Mouse (Mus musculus) gonadal fat pad, adult 2 months (tissue): ENCODE data around the gene Vegfb. TPM values are rescaled to one million over a fixed set of nuclear protein-coding genes. Genes with fewer than 3 reads are reported as not detected.
"Not testable (repeated sequence)": the region's sequence is repeated elsewhere in the genome, so short reads cannot be mapped to it uniquely, and the experiment has no call there.

Experiments used
- DNase-seq: peaks from one replicate; pipeline ENCODE4 v3.0.0-alpha.2; 2012; ENCODE audit warnings: low read depth
- polyA plus RNA-seq: library from polyadenylated mRNA; depleted of rRNA; stranded (reverse); fragments of >200 nt; gene quantifications from 2 replicates; pipeline ENCODE4 v1.2.3, GENCODE M21; 2012

Gene Vegfb
- polyA plus RNA-seq, 1 experiment, result 62.4 TPM

GRCm38 (mm10) chr19:6992011-6992858 lies 4.8 kb upstream of the Vegfb start, which contains the start of gene Dnajc4:
Dnajc4 (minus strand) TSS chr19:6992572.
- peak; percentile 70 for DNase-seq

DNA sequence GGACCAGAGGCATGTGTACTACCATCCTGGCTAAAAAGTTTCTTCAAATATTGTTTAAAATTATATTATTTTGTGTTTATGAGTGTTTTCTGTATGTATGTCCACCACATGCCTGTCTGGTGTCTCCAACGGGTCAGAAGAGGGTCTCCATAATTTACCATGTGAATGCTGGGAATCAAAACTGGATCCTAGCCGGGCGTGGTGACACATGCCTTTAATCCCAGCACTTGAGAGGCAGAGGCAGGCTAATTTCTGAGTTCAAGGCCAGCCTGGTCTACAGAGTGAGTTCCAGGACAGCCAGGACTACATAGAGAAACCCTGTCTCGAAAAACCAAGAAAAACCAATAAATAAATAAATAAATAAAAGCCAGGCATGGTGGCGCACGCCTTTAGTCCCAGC lies 3.7 kb upstream of the Vegfb start:
- DNase-seq, result not testable (repeated sequence)

DNA sequence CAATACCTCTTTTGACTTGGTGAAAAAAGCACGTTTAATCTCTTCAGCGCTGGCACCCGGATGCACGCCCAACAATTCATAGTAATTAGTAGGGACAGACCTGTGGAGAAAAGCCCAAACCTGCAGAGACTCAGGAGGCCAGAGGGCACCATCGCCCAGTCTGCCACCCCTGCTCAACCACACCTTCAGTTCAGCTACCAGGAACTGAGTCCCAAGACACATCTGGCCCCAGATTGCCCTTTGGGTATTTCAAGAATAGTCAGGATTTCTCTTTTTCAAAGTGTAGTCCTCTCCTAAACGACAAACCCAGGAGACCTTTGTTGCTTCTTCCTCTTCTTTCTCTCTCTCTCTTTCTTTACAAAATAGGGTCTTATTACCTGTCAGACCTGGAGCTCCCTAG lies 3.3 kb upstream of the Vegfb start:
- DNase-seq, result no peak

GRCm38 (mm10) chr19:6989251-6989650 lies 1.8 kb upstream of the Vegfb start:
- no peak for DNase-seq

DNA sequence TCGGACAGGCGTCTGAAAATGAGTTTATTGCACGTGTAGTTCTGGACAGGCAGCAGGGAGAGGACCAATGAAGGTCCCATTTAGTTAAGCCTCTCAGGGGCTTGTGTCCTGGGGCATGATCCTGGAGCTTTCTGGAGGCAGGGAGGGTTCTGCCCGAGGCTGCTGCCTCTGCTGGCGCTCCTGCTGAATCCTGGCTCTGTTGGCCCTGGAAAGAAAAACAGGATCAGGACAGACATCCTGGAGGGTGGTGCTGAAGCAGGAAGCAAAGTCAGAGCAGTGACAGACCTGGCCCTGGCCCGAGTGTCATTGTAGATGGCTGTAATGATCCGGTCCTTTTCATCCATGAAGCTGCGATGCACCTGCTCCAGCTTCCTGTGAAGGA lies 444 bp upstream of the Vegfb start:
- DNase-seq, result no peak

- no peak for DNase-seq
Measured at GRCm38 (mm10) chr19:6985951-6986708, 1.3 kb downstream of the Vegfb start.

DNA sequence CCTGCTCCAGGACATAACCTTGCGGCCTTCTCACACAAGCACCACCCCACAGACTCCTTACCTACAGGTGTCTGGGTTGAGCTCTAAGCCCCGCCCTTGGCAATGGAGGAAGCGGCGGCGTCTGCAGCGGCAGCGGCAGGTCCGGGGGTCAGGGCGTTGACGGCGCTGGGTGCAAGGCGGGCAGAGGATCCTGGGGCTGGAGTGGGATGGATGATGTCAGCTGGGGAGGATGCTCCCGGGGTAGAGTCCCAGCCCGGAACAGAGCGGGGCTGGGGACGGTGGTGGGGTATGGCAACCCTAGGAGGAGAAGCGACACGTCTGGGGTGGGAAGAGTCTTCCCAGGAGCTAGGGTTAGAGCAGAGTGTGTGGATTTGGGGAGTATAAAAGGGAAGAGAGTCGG lies 2.2 kb downstream of the Vegfb start:
- no peak for DNase-seq

DNA sequence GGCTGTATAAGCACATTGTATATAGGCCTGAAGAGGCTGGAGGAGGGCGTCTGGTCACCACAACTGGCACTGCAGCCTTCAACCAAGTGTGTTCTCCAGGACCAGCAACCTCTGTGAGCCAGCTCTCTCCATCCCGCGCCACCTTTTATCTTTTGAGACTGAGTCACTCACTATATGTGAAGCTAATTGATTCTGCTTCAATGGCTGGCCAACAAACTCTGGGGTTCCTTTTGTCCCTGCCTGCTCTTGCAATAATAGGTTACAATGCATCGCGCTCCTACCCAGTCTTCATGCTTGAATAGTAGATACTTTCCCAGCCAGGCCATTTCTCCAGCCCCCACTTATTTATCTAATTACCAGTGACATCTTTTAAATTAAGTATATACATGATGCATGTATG lies 3.8 kb downstream of the Vegfb start:
- DNase-seq, result no peak

DNA sequence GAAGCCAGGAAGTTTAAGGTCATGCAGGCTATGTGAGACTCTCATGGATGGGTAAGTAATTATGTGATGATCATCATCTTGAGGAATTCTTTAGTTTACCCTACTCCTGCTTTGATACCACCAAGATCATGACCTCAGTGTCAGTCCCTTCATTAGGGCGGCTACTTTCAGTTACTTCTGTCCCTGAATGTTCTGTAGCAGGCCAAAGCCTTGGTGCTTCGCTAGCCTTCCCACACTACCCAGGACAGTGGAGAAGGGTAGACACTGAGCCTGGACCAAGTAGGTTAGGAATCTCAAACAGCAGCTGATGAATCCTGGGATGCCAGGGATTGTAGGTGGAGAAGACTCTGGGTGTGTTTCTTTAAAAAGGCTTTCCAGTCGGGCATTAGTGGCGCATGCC lies 6.0 kb downstream of the Vegfb start:
- DNase-seq, result no peak

DNA sequence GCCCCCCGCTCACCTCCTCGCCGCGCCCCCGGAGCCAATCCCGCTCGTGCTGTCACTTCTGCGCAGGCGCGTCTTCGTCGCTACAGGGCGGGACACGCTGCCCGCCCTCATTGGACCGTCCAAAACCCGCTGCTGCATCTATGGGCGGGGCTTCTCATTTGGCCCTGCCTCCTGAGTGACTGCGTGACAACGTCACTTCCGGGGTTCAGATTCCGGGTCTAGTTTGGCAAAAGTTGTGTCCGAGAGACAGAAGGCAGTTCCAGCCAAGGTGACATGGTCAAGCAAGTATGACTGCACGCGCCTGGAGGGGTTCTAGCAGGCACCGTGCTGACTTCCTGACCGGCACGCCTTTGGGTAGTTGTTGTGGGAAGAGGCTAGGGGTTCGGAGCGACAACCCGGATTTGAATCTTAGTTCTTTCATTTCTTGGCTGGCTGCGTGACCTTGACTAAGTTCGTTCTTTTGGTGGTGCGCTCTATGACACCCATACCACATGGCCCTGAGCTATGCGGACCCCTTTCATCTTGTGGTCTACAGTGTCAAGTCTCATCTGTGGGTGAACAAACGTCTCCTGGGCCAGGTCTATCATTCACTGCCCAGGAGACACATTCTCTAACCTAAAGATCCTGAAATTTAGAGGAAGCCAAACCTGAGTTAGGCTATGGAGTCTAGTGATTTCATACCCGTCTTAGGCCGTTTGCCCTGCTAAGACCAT lies 6.9 kb downstream of the Vegfb start, which contains the start of gene Fkbp2:
Gene Fkbp2, minus strand, starts transcription at position 121 of the 713 bp plus-strand sequence.
- peak; percentile 80 for DNase-seq

GRCm38 (mm10) chr19:6979486-6980380 lies 7.7 kb downstream of the Vegfb start:
- DNase-seq, result peak; percentile 92

DNA sequence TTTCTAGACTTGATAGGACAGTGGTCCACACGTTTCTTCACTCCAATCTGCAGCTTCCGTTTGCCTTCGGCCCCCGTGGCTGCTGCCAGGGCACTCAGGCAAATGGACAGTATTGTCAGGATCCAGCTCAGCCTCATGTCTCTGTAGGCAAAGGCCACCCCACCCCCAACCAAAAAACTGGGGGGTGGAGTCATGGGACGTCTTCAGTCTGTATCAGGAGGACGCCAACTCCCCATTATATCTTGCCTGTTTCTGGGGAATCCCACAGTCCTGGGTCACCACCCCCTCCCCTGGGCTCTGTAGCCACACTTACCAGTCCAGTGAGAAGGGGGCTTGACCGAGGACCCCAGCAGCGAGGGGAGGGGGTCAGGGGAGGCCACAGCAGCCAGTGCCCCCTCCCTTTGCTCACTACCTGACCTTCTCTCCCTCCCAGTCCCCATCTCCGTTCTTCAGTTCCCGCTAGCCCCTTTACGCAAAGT lies 8.4 kb downstream of the Vegfb start:
- DNase-seq, result no peak

GRCm38 (mm10) chr19:6978639-6978974 lies 8.8 kb downstream of the Vegfb start:
- DNase-seq, result no peak

DNA sequence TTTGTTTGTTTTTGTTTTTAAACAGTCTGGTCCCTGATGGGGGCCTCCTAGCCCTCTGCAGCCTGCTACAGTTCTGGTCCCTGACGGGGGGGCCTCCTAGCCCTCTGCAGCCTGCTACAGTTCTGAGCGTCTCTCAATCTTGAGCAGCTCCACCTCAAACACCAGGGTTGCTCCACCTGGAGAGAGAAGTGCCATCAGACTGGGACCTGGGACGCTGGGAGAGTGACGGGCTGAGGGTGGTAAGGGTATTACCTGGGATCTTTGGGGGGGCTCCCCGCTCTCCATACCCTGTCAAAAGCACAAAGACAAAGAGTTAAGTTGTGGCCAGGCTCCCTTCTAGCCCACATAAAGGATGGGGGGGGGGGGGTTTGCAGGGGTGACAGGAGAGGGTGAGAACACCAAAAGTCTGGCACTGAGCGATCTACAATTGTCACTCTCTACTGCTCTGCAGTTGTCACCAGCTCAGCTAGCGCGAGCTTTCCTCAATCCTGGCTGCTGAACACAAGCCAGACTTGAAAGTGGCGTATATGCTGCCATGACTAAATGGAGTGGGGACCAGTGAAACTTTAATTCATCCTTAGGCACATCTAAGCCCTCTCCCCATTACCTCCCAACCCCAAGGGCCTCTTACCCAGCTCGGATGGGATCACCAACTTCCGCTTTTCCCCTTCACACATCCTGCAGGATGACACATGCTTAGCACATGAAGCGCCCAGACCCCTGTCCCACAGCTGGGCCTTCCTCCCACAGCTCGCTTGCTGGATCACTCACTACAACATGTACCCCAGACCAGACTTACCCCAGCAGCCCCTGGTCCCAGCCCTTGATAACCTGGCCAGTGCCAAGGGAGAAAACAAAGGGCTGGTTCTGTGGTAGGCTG lies 9.5 kb downstream of the Vegfb start:
- no peak for DNase-seq

- DNase-seq, result no peak
Measured at GRCm38 (mm10) chr19:6975537-6976521, 11.6 kb downstream of the Vegfb start, which contains the start of gene Plcb3. Plcb3 (minus strand) TSS chr19:6976470.

GRCm38 (mm10) chr19:6974211-6975205 lies 12.9 kb downstream of the Vegfb start, which contains the start of gene Ppp1r14b:
Ppp1r14b (plus strand) TSS chr19:6974968.
- no peak for DNase-seq

- DNase-seq, result no peak
Measured at GRCm38 (mm10) chr19:6973581-6974190, 13.8 kb downstream of the Vegfb start.
